Mouse (Mus musculus): ENCODE data around the gene Dbr1. TPM values are rescaled to one million over a fixed set of nuclear protein-coding genes. Genes with fewer than 3 reads are reported as not detected.

The Dbr1 gene
- 31.8 and 37.8 TPM in 2 replicates for polyA plus RNA-seq (2015; fragmentation: Nextera tagmentation; extraction: Ambion mirVana)

DNA sequence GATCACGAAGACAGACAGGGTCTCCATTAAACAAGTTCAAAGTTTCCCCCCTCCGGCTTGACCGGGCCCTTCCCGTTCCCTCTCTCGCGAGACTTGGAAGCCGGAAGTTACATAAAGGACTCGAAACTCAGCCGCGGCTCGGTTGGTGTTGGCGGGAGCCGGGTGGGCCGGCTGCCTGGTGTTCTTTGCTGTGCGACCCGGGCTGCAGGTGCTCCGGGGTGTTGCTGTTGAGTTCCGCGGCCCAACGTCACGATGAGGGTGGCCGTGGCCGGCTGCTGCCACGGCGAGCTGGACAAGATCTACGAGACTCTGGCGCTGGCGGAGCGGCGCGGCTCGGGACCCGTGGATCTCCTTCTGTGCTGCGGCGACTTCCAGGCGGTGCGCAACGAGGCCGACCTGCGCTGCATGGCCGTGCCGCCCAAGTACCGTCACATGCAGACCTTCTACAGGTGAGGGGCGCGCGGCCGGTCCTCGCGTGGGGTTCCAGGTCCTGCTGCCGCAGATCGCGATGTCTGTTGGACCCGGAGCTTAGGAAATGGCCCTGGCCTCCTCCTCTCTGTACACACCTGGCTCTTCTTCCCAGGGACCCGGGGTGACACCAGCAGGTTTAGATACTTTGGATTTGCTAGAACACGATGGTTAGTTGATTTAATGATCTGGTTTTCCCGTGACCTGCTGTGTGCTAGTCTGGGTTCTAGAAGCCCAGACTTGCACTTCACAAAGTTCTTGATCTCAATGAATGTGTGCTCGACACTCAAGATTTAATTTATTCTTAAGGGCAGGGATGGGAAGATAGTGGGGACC, at the start of gene Dbr1:
Gene Dbr1 (plus strand): TSS at position 123 of the 804 bp plus-strand sequence.
- Histone ChIP-seq H3K27ac (peak within 1 kb of the TSS; percentile 76), H3K9ac (peak within 1 kb of the TSS; percentile 96), H3K27me3 (peaks cover 7% of the 10 kb centered on the region), H3K4me1 (peaks cover 19% of the 10 kb centered on the region), H3K36me3 (ENCODE audit: poor library complexity, severe bottlenecking) (peaks cover 16% of the 10 kb centered on the region), H3K9me3 (replicated peaks) (no peaks in the 10 kb centered on the region), H3K4me2 (peak within 1 kb of the TSS; percentile 72), H3K4me3 (peak within 1 kb of the TSS; percentile 89)
- ATAC-seq, result peak; percentile 97
- WGBS, result under 1% methylated on average over 57 of the region's 57 CpGs

DNA sequence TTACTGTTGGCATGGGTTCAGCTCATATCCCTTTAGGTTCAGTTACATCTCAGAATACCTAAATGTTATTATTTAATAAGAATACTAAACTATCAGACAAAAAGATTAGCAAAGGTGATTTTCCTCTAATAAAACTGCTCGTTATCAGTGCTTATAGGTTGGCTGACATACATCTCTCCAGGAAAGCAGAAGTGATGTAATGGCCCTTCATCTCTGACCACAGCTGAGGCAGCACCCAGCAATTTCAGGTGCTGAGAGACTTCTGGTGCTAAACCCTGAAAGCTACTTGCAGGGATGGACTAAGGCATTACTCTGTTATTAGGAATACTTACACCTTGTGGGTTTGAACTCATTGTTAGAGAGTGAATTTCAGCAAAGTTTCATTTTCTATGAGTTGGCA, 43.7 kb upstream of the Dbr1 start:
- no peak overlapping the region for H3K27ac ChIP-seq
- no peaks in the 10 kb centered on the region for H3K4me1 ChIP-seq
- ATAC-seq, result no peak
- no peak overlapping the region for H3K4me3 ChIP-seq
- no peak overlapping the region for H3K9ac ChIP-seq
- H3K36me3 ChIP-seq (ENCODE audit: poor library complexity, severe bottlenecking), result peaks cover 63% of the 10 kb centered on the region
- no peaks in the 10 kb centered on the region for H3K27me3 ChIP-seq
- WGBS, result 95% methylated on average over 1 of the region's 1 CpGs
- H3K4me2 ChIP-seq, result no peak overlapping the region
- no peaks in the 10 kb centered on the region for H3K9me3 ChIP-seq (replicated peaks)

DNA sequence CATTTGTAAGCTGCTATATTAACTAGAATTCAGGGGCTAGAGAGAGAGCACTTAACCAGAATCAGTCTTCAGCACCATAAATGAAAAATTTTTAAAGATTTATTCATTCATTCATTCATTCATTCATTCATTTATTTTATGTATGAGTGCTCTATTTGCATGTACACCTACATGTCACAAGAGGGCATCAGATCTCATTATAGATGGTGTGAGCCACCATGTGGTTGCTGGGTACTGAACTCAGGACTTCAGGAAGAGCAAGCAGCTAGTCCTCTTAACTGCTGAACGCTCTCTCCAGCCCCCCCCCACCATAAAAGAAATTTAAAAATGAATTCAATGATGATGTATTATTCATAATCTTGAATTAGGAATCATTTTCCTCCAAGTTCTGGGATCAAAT, 29.3 kb upstream of the Dbr1 start:
- Histone ChIP-seq H3K9ac (no peak overlapping the region), H3K36me3 (ENCODE audit: poor library complexity, severe bottlenecking) (peaks cover 10% of the 10 kb centered on the region; the same call in 1 of the 2 replicates), H3K9me3 (replicated peaks) (no peaks in the 10 kb centered on the region), H3K27ac (no peak overlapping the region), H3K4me2 (no peak overlapping the region), H3K27me3 (no peaks in the 10 kb centered on the region), H3K4me3 (no peak overlapping the region), H3K4me1 (no peaks in the 10 kb centered on the region)
- WGBS, result 93% methylated on average over 1 of the region's 1 CpGs
- no peak for ATAC-seq

DNA sequence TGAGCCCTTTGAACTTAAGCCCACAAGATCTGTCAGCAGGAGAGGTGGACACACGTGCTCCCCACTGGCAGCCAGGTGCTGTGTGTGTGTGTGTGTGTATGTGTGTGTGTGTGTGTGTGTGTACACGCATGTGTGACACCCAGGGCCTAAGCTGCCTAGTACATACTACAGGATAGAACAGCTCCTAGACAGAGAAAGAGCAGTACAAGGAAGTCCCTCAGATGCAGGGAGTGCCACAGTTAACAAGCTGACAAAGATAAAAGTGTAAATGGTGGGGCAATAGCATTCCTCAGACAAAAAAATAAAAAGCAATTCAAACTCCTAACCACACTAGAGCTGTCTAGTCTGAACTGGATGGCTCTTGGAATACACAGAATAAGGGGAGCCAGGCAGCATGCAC, 23.5 kb upstream of the Dbr1 start:
- WGBS, result 88% methylated on average over 2 of the region's 2 CpGs
- no peak for ATAC-seq
- no peak overlapping the region for H3K4me3 ChIP-seq
- H3K36me3 ChIP-seq (ENCODE audit: poor library complexity, severe bottlenecking), result peaks cover 10% of the 10 kb centered on the region; the same call in 1 of the 2 replicates
- no peak overlapping the region for H3K27ac ChIP-seq
- H3K4me1 ChIP-seq, result no peaks in the 10 kb centered on the region
- no peak overlapping the region for H3K9ac ChIP-seq
- no peaks in the 10 kb centered on the region for H3K9me3 ChIP-seq (replicated peaks)
- no peaks in the 10 kb centered on the region for H3K27me3 ChIP-seq
- H3K4me2 ChIP-seq, result no peak overlapping the region

DNA sequence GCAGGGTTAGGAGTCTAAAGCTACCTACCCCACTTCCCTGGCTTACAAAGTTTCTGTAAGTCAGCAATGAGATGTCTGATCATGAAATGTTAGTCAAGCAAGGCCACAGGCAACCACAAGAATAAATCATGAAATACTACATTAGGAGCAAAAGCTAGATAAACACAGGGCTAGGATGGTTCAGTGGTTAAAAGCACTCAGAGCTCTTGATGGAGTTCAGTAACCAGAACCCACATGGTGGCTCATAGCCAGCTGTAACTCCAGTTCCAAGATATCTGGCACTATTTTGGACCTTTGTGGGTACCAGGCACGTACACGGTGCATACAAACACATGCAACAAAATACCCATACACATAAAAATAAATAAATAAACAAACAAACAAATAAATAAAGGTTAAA, 22.6 kb upstream of the Dbr1 start:
- peaks cover 10% of the 10 kb centered on the region; the same call in 1 of the 2 replicates for H3K36me3 ChIP-seq (ENCODE audit: poor library complexity, severe bottlenecking)
- H3K4me3 ChIP-seq, result no peak overlapping the region
- H3K9me3 ChIP-seq (replicated peaks), result no peaks in the 10 kb centered on the region
- H3K9ac ChIP-seq, result no peak overlapping the region
- H3K27me3 ChIP-seq, result no peaks in the 10 kb centered on the region
- no peak for ATAC-seq
- no peak overlapping the region for H3K4me2 ChIP-seq
- 96% methylated on average over 2 of the region's 2 CpGs for WGBS
- H3K4me1 ChIP-seq, result no peaks in the 10 kb centered on the region
- H3K27ac ChIP-seq, result no peak overlapping the region

DNA sequence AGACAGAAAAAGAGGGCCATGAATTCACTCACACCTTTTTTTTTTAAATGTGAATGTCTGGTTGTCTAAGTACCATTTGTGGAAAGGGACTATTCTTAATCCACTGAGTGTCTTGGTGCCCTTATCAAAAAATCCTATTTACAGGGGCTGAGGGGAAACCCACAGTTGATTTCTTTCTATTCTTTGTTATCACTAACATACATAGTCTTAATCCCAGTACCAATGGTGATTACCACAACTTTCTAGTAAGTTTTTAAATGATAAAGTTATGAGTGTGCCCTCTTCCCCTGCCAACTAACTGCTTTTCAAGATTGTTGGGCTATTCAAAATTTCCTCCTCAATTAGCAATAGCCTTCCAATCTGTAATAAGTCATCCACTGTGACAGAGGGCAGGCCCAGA, 21.5 kb upstream of the Dbr1 start:
- Histone ChIP-seq H3K27ac (no peak overlapping the region), H3K27me3 (no peaks in the 10 kb centered on the region), H3K4me3 (no peak overlapping the region), H3K36me3 (ENCODE audit: poor library complexity, severe bottlenecking) (peaks cover 10% of the 10 kb centered on the region; the same call in 1 of the 2 replicates), H3K4me2 (no peak overlapping the region), H3K9me3 (replicated peaks) (no peaks in the 10 kb centered on the region), H3K4me1 (no peaks in the 10 kb centered on the region), H3K9ac (no peak overlapping the region)
- ATAC-seq, result no peak

DNA sequence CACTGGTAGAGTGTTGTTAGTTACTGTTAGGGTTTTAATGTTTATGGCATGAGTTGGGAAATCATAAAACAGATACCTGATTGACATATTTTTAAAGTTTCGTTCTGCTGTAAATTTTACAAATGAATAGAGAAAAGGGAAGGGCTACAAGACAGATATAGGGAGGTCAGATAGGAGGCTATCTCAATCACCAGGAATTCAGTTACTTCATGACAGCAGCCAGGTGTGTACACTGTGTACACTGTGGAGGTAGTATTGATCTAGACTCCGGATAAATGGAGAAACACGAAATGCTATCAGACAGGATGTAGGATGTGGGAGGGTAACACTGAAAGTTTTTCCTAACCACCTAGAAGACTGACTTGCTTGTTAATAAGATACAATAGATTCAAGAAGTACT, 20.3 kb upstream of the Dbr1 start:
- no peak overlapping the region for H3K9ac ChIP-seq
- WGBS, result 94% methylated on average over 3 of the region's 3 CpGs
- H3K36me3 ChIP-seq (ENCODE audit: poor library complexity, severe bottlenecking), result peaks cover 6% of the 10 kb centered on the region; the same call in 1 of the 2 replicates
- no peak overlapping the region for H3K27ac ChIP-seq
- H3K4me2 ChIP-seq, result no peak overlapping the region
- no peaks in the 10 kb centered on the region for H3K9me3 ChIP-seq (replicated peaks)
- H3K4me1 ChIP-seq, result no peaks in the 10 kb centered on the region
- no peak overlapping the region for H3K4me3 ChIP-seq
- no peak for ATAC-seq
- H3K27me3 ChIP-seq, result no peaks in the 10 kb centered on the region

DNA sequence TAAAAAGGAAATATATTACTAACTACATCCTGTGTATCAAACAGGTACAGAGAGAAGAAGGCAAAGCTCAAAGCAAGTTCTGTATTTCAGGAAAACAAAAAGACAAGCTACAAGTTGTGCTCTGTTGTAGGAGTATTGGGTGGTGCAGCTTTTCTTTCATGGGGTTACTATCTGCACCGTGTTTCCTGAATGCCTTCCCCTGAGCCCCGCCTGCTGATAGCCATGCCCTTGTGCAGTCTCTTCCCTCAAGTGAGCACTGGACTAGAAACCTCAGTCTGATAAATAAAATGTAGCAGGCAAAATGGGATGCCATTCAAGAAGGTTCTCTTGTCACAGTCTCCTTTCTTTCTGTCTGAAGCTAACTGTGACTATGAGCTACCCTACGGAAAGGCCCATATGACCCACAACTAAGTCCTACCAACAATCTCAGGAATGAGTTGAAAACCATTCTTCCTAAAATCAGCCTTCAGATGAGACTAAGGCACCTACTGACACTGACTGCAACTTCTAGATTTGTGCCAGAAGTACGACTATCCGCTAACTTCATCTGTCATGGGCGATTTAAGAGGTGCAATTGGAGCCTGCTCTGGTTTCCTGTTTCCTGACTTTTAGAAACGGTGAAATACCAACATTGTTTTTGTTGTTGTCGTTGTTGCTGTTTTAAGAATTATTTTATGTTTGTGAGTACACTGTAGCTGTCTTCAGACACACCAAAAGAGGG, 17.9 kb upstream of the Dbr1 start:
- no peaks in the 10 kb centered on the region for H3K27me3 ChIP-seq

DNA sequence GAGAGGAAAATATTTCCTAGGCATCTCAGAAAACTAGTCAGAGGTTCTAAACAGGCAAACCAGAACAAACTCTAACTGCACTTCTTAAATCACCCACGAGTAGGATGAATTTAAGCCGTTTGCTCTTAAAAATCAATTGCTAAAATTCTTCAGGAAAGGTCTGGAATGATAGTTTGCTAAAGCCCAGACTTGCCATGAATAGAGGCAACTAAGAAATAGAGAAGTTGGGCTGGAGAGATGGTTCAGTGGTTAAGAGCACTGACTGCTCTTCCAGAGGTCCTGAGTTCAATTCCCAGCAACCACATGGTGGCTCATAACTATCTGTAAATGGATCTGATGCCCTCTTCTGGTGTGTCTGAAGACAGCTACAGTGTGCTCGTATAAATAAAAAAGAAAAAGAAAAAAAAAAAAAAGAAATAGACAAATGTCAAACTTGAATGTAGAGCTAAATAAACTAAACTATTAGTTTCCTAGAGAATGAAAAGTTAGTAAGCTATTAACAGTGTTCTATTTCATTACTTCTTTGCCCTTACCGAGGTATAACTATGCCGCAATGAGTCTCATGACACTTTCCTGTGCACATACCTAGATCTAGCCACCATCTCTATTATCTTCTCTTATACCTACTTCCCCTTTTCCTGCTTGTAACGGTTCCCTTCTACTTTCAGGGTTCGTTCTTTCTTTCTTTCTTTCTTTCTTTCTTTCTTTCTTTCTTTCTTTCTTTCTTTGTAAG, 16.6 kb upstream of the Dbr1 start:
- Histone ChIP-seq H3K9ac (no peak overlapping the region), H3K27me3 (no peaks in the 10 kb centered on the region), H3K4me2 (no peak overlapping the region), H3K9me3 (replicated peaks) (no peaks in the 10 kb centered on the region), H3K36me3 (ENCODE audit: poor library complexity, severe bottlenecking) (no peaks in the 10 kb centered on the region), H3K4me3 (no peak overlapping the region), H3K27ac (no peak overlapping the region), H3K4me1 (peaks cover 5% of the 10 kb centered on the region; the same call in 1 of the 2 replicates)
- ATAC-seq, result no peak
- WGBS, result 89% methylated on average over 7 of the region's 7 CpGs

More for the DNA sequence above, 17.9 kb upstream of the Dbr1 start:
- 89% methylated on average over 8 of the region's 8 CpGs for WGBS
- Histone ChIP-seq H3K4me3 (no peak overlapping the region), H3K27ac (no peak overlapping the region), H3K4me1 (no peaks in the 10 kb centered on the region), H3K36me3 (ENCODE audit: poor library complexity, severe bottlenecking) (no peaks in the 10 kb centered on the region), H3K9me3 (replicated peaks) (no peaks in the 10 kb centered on the region), H3K4me2 (no peak overlapping the region), H3K9ac (no peak overlapping the region)
- no peak for ATAC-seq

DNA sequence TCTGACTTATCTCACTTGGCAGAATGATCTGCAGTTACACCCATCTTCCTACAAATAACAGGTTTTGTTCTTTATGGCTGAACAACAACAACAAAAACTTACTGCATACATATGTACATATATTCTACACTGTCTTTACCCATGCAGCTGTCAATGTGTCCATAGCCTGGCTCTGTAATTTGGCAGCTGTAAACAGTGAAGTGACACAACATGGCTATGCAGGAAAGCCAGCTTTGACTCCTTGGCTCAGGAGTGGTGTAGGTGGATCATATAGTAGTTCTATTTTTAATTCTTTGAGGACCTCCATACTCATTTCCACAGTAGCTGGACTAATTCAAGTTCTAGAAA, 16.1 kb upstream of the Dbr1 start:
- H3K36me3 ChIP-seq (ENCODE audit: poor library complexity, severe bottlenecking), result no peaks in the 10 kb centered on the region
- no peak overlapping the region for H3K4me2 ChIP-seq
- H3K27ac ChIP-seq, result no peak overlapping the region
- no peak overlapping the region for H3K4me3 ChIP-seq
- peaks cover 5% of the 10 kb centered on the region; the same call in 1 of the 2 replicates for H3K4me1 ChIP-seq
- H3K27me3 ChIP-seq, result no peaks in the 10 kb centered on the region
- no peaks in the 10 kb centered on the region for H3K9me3 ChIP-seq (replicated peaks)
- ATAC-seq, result no peak
- no peak overlapping the region for H3K9ac ChIP-seq

DNA sequence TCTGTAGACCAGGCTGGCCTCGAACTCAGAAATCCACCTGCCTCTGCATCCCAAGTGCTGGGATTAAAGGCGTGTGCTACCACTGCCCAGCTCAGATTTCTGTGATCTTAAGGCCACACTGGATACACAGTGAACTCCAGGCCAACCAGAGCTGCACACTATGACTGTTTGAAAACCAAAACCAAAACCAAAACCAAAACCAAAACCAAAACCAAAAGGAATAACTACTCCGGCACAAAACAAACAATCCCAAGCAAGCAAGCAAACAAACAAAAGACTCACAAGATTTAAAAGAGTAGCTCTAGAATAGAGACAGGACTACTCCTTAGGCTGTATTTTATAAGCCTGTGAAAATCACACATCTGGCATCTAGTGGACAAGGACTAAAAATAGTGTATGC, 15.2 kb upstream of the Dbr1 start:
- no peak overlapping the region for H3K4me2 ChIP-seq
- H3K36me3 ChIP-seq (ENCODE audit: poor library complexity, severe bottlenecking), result no peaks in the 10 kb centered on the region
- H3K9me3 ChIP-seq (replicated peaks), result no peaks in the 10 kb centered on the region
- H3K27me3 ChIP-seq, result no peaks in the 10 kb centered on the region
- H3K4me3 ChIP-seq, result no peak overlapping the region
- H3K27ac ChIP-seq, result no peak overlapping the region
- WGBS, result 93% methylated on average over 3 of the region's 3 CpGs
- H3K4me1 ChIP-seq, result peaks cover 5% of the 10 kb centered on the region; the same call in 1 of the 2 replicates
- H3K9ac ChIP-seq, result no peak overlapping the region
- no peak for ATAC-seq

DNA sequence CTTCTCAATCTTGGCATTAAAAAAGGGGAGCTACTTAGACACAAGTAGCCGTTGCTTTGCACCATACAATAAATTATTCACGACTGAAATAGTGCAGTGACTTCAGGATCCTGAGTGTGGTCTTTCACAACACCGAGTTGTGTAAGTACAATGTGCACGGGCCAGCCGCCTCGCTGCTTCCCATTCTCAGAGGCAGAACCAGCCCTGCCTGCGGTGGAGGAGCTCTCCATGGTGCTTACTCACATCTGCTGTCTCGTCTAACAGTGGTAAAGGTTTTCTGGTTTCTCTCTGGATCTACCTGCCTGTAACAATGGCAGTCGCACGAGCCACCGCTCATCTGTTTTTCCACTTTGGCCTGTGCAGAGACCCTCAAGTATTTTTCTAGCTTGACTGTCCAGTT, 11.9 kb upstream of the Dbr1 start:
- H3K4me1 ChIP-seq, result peaks cover 18% of the 10 kb centered on the region
- no peaks in the 10 kb centered on the region for H3K9me3 ChIP-seq (replicated peaks)
- H3K4me3 ChIP-seq, result no peak overlapping the region
- H3K36me3 ChIP-seq (ENCODE audit: poor library complexity, severe bottlenecking), result no peaks in the 10 kb centered on the region
- H3K4me2 ChIP-seq, result no peak overlapping the region
- WGBS, result 33% methylated on average over 11 of the region's 11 CpGs
- no peak for ATAC-seq
- H3K9ac ChIP-seq, result no peak overlapping the region
- H3K27ac ChIP-seq, result no peak overlapping the region
- H3K27me3 ChIP-seq, result no peaks in the 10 kb centered on the region
